17 mouse cellular contexts compared by ENCODE assay signal in the genomic region with DNA sequence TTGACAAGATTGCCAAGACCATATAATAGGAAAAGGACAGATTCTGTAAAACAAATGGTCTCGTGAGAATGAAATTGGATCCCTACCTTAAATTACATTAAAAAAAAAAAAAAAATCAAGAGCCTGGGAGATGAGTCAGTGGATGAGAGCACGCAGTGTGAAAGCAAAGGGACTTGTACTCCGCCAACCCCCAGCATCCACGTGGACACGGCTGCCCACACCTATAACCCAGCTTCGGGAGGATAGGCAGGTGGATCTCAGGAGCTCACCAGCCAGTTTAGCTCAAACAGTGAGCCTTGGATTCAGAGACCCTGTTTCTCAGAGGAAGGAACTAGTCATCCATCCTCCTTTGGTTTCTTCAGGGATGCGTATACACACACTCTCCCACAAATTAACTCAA.
"Had no signal": no experiment of that assay in that cellular context is flagged by ENCODE, and none has a peak within 500 bp of the region (broad histone marks: within the 10 kb centered on the region; RNA-seq: fewer than 3 reads in every experiment).

No protein-coding gene starts in this region.

- H3K4me2 ChIP-seq: lung, embryonic 15.5 days; midbrain, embryonic 11.5 days; midbrain, embryonic 13.5 days; midbrain, embryonic 15.5 days; neural tube, embryonic 12.5 days; stomach, embryonic 15.5 days had no signal

- H3K27ac ChIP-seq: lung, embryonic 15.5 days; macrophage; midbrain, embryonic 13.5 days; midbrain, embryonic 15.5 days; neural tube, embryonic 12.5 days; stomach, embryonic 15.5 days; stomach, postnatal 0 days had no signal

- H3K9ac ChIP-seq: liver, postnatal 0 days; lung, embryonic 15.5 days; midbrain, embryonic 13.5 days; midbrain, embryonic 15.5 days; neural tube, embryonic 12.5 days; stomach, embryonic 15.5 days had no signal

- ATAC-seq: liver, postnatal 0 days; lung, postnatal 0 days; midbrain, embryonic 13.5 days; midbrain, embryonic 15.5 days had no signal

- H3K4me3 ChIP-seq: lung, embryonic 15.5 days; megakaryocyte, embryonic 14.5 days; midbrain, embryonic 13.5 days; midbrain, embryonic 15.5 days; neural tube, embryonic 12.5 days; stomach, embryonic 15.5 days had no signal

- DNase-seq: liver, postnatal 0 days; lung, adult 2 months; lung, postnatal 14 days; lung, postnatal 36 days; thymus, adult 2 months; thymus, postnatal 25 days; thymus, postnatal 4 days had no signal

- H3K9me3 ChIP-seq: lung, embryonic 15.5 days; midbrain, embryonic 13.5 days; midbrain, embryonic 15.5 days; stomach, embryonic 15.5 days had no signal

- H3K4me1 ChIP-seq: megakaryocyte, embryonic 14.5 days; midbrain, embryonic 13.5 days; midbrain, embryonic 15.5 days; neural tube, embryonic 12.5 days; stomach, embryonic 15.5 days had no signal

- H3K36me3 ChIP-seq: midbrain, embryonic 13.5 days; midbrain, embryonic 15.5 days had no signal

- H3K27me3 ChIP-seq: lung, embryonic 15.5 days; megakaryocyte, embryonic 14.5 days; midbrain, embryonic 13.5 days; midbrain, embryonic 15.5 days; neural tube, embryonic 12.5 days; stomach, embryonic 15.5 days had no signal
